Mouse (Mus musculus): ENCODE results near the gene Tmem41b. TPM values are rescaled to one million over a fixed set of nuclear protein-coding genes. Genes with fewer than 3 reads are reported as not detected.

Tmem41b gene
- 15.4 and 18.0 TPM in 2 replicates for polyA plus RNA-seq (2012; rRNA removed)

DNA sequence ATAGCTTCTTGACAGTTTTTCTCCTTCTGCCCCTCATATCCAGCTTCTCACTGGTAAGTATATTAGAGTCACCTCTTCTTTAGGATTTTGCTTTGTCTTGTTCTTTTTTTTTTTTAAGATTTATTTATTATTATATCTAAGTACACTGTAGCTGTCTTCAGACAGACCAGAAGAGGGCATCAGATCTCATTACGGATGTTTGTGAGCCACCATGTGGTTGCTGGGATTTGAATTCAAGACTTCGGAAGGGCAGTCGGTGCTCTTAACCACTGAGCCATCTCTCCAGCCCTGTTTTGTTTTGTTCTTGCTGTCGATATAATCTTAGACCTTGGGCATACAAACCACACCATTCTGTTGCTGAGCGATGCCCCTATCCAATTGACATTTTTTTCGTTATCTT is at the start of gene Tmem41b:
Gene Tmem41b (minus strand): TSS at position 155 of the 400 bp plus-strand sequence.

DNA sequence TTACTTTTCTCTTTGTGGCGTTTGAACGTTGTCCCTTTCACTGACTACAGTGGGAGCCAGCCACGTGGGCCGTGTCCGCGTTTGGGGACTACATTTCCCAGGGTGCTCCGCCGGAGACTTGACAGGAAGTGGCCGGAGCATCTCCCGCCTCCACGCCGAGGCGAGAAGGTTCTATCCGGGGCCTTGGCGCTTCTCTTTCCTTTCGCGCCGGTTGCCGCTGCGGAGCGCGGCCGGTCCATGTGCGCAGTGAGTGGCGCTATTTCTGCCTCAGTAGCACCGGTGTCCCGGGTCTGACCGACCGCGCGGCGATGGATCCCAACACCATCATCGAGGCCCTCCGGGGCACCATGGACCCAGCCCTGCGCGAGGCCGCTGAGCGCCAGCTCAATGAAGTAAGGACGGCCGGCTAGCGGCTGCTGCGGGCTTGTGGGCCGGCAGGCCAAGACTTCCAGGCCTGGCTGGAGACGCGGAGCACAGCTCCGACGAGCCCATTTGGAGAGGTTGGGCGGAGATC is 31.4 kb upstream of the Tmem41b start, which contains the start of gene Ipo7:
Gene Ipo7 (plus strand): TSS at position 158 of the 514 bp plus-strand sequence.

DNA sequence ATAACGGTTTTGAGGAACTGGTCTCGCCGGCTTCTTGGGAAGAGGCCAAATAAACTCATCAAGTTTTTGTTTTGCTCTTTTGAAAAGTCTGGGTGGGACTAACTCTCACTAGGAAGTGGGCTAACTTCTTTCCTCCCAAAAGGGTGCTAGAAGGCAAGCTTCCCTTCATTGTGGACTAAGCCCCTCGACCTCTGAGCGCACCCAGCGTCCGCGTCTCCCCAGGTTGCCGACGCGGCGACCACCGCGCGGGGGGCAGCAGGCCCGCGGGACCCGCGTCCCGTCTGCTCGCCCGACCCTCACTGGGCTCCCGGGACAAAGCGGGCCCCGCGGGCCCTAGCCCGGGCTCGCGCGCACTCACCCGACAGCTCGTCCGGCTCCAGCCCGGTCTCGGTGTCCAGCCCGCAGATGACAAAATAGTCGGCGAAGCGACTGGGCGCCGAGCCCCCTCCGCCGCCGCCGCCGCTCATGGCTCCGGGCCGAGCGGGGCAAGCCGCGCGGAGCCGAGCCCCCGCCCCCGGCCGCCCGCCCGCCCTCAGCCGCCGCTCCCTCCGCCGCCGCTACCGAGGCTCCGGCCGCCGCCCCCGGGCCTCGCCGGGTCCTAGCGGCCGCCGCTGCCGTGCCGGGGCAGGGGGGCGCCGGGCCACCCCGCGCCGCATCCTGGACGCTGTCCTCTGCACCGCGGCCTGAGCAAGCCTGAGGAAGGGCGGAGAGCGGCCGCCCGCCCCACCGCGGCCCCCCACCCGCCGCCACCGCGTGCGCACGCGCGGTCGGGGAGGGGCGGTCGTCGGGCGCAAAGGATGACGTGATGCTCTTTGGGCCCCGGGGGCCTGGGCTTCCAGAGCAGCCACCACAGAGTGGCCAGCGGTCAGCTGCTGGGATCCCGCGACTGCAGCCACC is 26.8 kb downstream of the Tmem41b start, which contains the start of gene Dennd5a:
Gene Dennd5a (minus strand): TSS at position 755 of the 897 bp plus-strand sequence.

Other genes with a start within 250 kb of the Tmem41b start
- 17.9 and 18.6 TPM in 2 replicates for gene Tmem9b, start 234.1 kb downstream of the Tmem41b start, polyA plus RNA-seq (2012; rRNA removed)
- 0.14 and 0.24 TPM in 2 replicates for gene Nrip3, start 204.9 kb downstream of the Tmem41b start, polyA plus RNA-seq (2012; rRNA removed)
- 0.02 and 0.04 TPM in 2 replicates for gene Scube2, start 121.2 kb downstream of the Tmem41b start, polyA plus RNA-seq (2012; rRNA removed)
- gene Dennd5a, start 26.5 kb downstream of the Tmem41b start, polyA plus RNA-seq (2012; rRNA removed): 18.3 and 21.4 TPM in 2 replicates
- 17.3 and 19.3 TPM in 2 replicates for gene Ipo7, start 31.3 kb upstream of the Tmem41b start, polyA plus RNA-seq (2012; rRNA removed)
- gene Zfp143, start 74.3 kb upstream of the Tmem41b start, polyA plus RNA-seq (2012; rRNA removed): 6.9 and 7.4 TPM in 2 replicates
- gene Wee1, start 135.1 kb upstream of the Tmem41b start, polyA plus RNA-seq (2012; rRNA removed): 5.4 and 5.7 TPM in 2 replicates
- gene Swap70, start 234.8 kb upstream of the Tmem41b start, polyA plus RNA-seq (2012; rRNA removed): 4.6 and 5.1 TPM in 2 replicates